Mouse (Mus musculus) myocyte (in vitro differentiated cells): ENCODE data around the gene Zscan2. TPM values are rescaled to one million over a fixed set of nuclear protein-coding genes. Genes with fewer than 3 reads are reported as not detected.

ENCODE experiments used
- H3K27me3 ChIP-seq: one replicate; pipeline ENCODE4 v1.6.1; 2011; ENCODE audit not compliant: control insufficient read depth, insufficient read depth, insufficient read length
- H3K36me3 ChIP-seq: one replicate; pipeline ENCODE4 v1.6.1; 2011; ENCODE audit not compliant: control insufficient read depth, insufficient read depth
- H3K4me2 ChIP-seq: one replicate; pipeline ENCODE4 v1.6.1; 2011; ENCODE audit warnings: low read depth, control low read depth
- H3K4me3 ChIP-seq: one replicate; pipeline ENCODE4 v1.5.1; 2011; ENCODE audit warnings: mild to moderate bottlenecking, control low read depth, moderate library complexity
- H3K79me2 ChIP-seq: one replicate; pipeline ENCODE4 v1.6.1; 2011; ENCODE audit not compliant: control insufficient read depth, insufficient read depth
- H3ac ChIP-seq: one replicate; pipeline ENCODE4 v1.6.1; 2011; ENCODE audit not compliant: control insufficient read depth, insufficient read length
- CEBPB ChIP-seq: IDR thresholded peaks from 2 replicates; pipeline ENCODE4 v1.6.1; 2011; ENCODE audit warnings: mild to moderate bottlenecking, moderate library complexity; ENCODE audit not compliant: poor library complexity, insufficient read depth, severe bottlenecking
- E2F4 ChIP-seq: IDR thresholded peaks from one replicate; pipeline ENCODE4 v1.6.1; 2011; ENCODE audit warnings: mild to moderate bottlenecking, control low read depth, moderate library complexity; ENCODE audit not compliant: insufficient read depth
- MAX ChIP-seq: IDR thresholded peaks from one replicate; pipeline ENCODE4 v1.6.1; 2011; ENCODE audit warnings: low read depth, mild to moderate bottlenecking, control low read depth
- MYOD1 ChIP-seq, 3 experiments: IDR thresholded peaks; one replicate each; pipeline ENCODE4 v1.6.1; 2011; ENCODE audit warnings: control low read depth in 2 of 3, low read depth in 2 of 3, mild to moderate bottlenecking in 2 of 3, moderate library complexity in 1 of 3; ENCODE audit not compliant: insufficient read length in 2 of 3, control insufficient read depth in 1 of 3
- MYOG ChIP-seq, 3 experiments: IDR thresholded peaks; one replicate each; pipeline ENCODE4 v1.6.1; 2011; ENCODE audit warnings: control low read depth in 2 of 3, low read depth in 2 of 3, mild to moderate bottlenecking in 2 of 3; ENCODE audit not compliant: insufficient read length in 2 of 3, control insufficient read depth in 1 of 3, insufficient read depth in 1 of 3
- POLR2A ChIP-seq: IDR thresholded peaks from one replicate; pipeline ENCODE4 v1.6.1; 2011; ENCODE audit warnings: low read depth, mild to moderate bottlenecking, control low read depth, moderate library complexity; ENCODE audit not compliant: insufficient read length
- POLR2AphosphoS2 ChIP-seq: IDR thresholded peaks from one replicate; pipeline ENCODE4 v1.6.1; 2011; ENCODE audit warnings: low read depth, control low read depth; ENCODE audit not compliant: insufficient read length
- REST ChIP-seq: IDR thresholded peaks from one replicate; pipeline ENCODE4 v1.6.1; 2011; ENCODE audit warnings: mild to moderate bottlenecking, control low read depth, moderate library complexity; ENCODE audit not compliant: insufficient read depth, insufficient read length
- SRF ChIP-seq: IDR thresholded peaks from one replicate; pipeline ENCODE4 v1.6.1; 2011; ENCODE audit warnings: low read depth; ENCODE audit not compliant: control insufficient read depth, insufficient read length
- TCF12 ChIP-seq: IDR thresholded peaks from one replicate; pipeline ENCODE4 v1.6.1; 2011; ENCODE audit warnings: mild to moderate bottlenecking, control low read depth; ENCODE audit not compliant: poor library complexity, insufficient read depth, severe bottlenecking
- TCF3 ChIP-seq: IDR thresholded peaks from one replicate; pipeline ENCODE4 v1.6.1; 2011; ENCODE audit warnings: low read depth, control low read depth; ENCODE audit not compliant: insufficient read length
- USF1 ChIP-seq: IDR thresholded peaks from one replicate; pipeline ENCODE4 v1.6.1; 2011; ENCODE audit warnings: low read depth, mild to moderate bottlenecking, control low read depth, moderate library complexity
- polyA plus RNA-seq: library from polyadenylated mRNA; unstranded; fragments of >200 nt; fragmentation: generic; extraction: Trizol; gene quantifications from one replicate; pipeline ENCODE4 v1.2.1, GENCODE M21; 2012; ENCODE audit warnings: missing spikeins

Gene Zscan2
- polyA plus RNA-seq, 1 experiment = 6.3 TPM

DNA sequence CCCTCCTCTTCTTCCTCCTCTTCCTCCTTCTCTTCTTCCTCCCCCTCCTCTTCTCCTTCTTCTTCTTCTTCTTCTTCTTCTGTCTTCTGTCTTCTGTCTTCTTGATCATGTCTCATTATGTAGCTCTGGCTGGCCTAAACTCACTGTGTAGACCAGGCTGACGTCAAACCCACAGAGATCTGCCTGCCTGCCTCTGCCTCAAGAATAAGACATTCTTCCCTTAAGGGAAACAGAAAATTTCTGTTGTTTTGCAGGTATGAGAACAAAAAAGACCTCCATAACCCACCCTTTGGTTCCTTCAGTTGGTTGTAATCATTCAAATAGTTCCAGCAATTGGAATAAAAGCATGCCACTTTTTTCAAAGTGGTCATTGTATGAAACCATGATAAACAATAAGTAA lies 3.4 kb downstream of the Zscan2 start:
- TF ChIP-seq REST (no peak), E2F4 (no peak), TCF3 (no peak)
- Histone ChIP-seq H3K4me2 (no peak overlapping the region), H3K4me3 (no peak overlapping the region), H3ac (no peak overlapping the region), H3K36me3 (peaks cover 8% of the 10 kb centered on the region), H3K27me3 (no peaks in the 10 kb centered on the region), H3K79me2 (peaks cover 11% of the 10 kb centered on the region)

DNA sequence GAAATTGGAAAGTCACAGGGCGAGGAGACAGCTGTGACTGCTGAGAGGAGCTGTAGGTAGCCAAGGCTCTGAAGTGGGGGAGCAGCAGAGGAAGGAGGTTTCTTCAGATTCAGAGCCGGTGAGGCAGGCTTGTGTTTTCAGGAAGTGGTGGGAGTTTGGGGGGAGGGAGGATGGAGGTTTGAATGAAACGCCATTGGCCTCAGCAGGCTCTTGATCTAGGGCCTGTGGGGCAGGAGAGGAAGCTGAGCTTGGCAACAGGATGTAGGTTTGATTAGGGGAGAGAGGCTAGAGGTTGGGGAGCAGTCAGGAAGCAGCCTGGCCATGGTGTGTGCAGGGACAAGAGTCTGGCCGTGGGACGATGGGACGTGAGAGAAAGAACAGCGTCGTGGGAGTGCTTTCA lies 4.1 kb downstream of the Zscan2 start:
- peaks cover 13% of the 10 kb centered on the region for H3K36me3 ChIP-seq
- H3K79me2 ChIP-seq = peaks cover 11% of the 10 kb centered on the region
- H3K4me2 ChIP-seq = no peak overlapping the region
- no peak overlapping the region for H3K4me3 ChIP-seq
- H3ac ChIP-seq = no peak overlapping the region
- H3K27me3 ChIP-seq = no peaks in the 10 kb centered on the region
- TF ChIP-seq POLR2A = no peak
- no peak for TF ChIP-seq USF1
- no peak for TF ChIP-seq MYOG (IDR thresholded peaks at IDR 0.05; ENCODE audit: control insufficient read depth in 1 of 3, insufficient read depth in 1 of 3, insufficient read length in 2 of 3, low read depth in 2 of 3)
- TF ChIP-seq E2F4 = no peak
- TF ChIP-seq MAX = no peak
- TF ChIP-seq TCF3 = no peak
- no peak for TF ChIP-seq REST
- no peak for TF ChIP-seq CEBPB
- TF ChIP-seq POLR2AphosphoS2 = no peak
- TF ChIP-seq MYOD1 (IDR thresholded peaks at IDR 0.05; ENCODE audit: control insufficient read depth in 1 of 3, insufficient read length in 2 of 3, low read depth in 2 of 3) = no peak
- no peak for TF ChIP-seq TCF12
- no peak for TF ChIP-seq SRF

DNA sequence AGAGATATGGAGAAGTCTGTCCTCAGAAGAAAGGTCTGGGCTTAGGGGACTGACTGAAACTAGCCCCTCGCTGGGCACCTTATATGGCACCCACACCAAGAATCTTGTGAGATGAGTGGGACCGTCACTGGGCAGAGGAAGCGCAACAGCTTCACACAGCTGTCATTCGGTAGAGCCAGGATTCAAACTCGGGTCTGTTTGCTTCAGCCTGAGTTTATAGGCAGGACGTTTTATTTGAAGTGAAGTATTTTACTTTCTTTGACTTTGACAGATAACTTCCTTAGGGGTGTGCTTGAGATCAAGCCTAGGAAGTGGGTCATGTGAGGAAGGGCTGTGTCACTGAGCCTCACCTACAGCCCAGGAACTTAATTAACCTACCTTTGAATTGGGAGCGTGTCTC lies 4.8 kb downstream of the Zscan2 start:
- Histone ChIP-seq H3K79me2 (peaks cover 11% of the 10 kb centered on the region), H3K27me3 (no peaks in the 10 kb centered on the region), H3K4me2 (no peak overlapping the region), H3ac (no peak overlapping the region), H3K36me3 (peaks cover 13% of the 10 kb centered on the region), H3K4me3 (no peak overlapping the region)
- TF ChIP-seq POLR2A (no peak), MYOG (IDR thresholded peaks at IDR 0.05; ENCODE audit: control insufficient read depth in 1 of 3, insufficient read depth in 1 of 3, insufficient read length in 2 of 3, low read depth in 2 of 3) (no peak), POLR2AphosphoS2 (no peak), TCF12 (no peak)

DNA sequence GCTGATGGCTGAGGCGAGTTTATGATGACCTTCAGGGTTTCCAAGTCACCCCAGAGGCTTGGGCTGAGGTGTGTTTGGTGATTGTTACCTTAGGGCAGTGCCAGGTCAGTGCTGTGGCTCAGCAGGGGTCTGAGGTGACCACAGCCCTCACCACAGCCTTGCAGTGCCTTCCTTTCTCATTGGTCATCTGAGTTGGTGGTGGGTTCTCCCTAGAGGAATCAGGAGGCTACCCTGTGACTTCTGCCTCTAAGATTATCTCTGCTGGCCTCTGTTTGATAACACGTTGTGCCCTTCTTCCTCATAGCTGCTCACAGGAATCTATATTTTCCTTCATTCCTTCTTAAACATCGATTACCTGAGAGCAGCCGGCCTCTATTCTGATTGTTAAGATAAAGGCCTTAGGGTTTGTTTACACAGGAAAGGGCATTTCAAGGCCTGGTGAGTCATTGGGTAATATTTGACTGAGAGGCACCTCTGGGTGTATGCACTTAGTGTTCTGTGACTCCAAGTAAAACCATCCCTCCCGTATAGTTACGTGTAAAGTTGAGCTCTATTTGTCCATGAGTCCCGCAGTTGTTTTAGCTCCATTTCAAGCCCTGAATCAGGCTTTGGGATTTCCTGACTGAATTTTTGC lies 5.9 kb downstream of the Zscan2 start:
- peaks cover 9% of the 10 kb centered on the region for H3K79me2 ChIP-seq
- H3ac ChIP-seq = no peak overlapping the region
- peaks cover 13% of the 10 kb centered on the region for H3K36me3 ChIP-seq
- no peak overlapping the region for H3K4me2 ChIP-seq
- H3K4me3 ChIP-seq = no peak overlapping the region
- H3K27me3 ChIP-seq = no peaks in the 10 kb centered on the region
- TF ChIP-seq MAX = no peak
- TF ChIP-seq SRF = no peak
- TF ChIP-seq TCF3 = no peak
- no peak for TF ChIP-seq MYOG (IDR thresholded peaks at IDR 0.05; ENCODE audit: control insufficient read depth in 1 of 3, insufficient read depth in 1 of 3, insufficient read length in 2 of 3, low read depth in 2 of 3)
- TF ChIP-seq CEBPB = no peak

DNA sequence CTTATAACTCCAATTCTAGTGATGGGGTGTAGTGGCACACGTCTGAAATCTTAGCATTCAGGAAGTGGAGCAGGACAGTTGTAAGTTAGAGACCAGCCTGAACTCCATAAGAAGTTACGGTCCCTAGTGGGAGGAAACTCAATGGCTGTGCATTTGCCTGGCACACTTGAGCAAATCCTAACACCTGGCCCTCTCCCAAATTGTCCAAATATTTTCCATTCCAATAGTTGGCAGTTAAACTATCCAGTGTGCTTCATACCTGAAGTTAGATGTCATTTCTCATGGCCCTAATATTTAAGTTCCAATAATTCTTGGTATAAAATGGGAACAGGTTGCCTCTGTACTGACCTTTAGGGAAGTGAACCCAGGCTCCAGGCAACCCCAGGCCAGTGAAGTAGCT lies 8.0 kb downstream of the Zscan2 start:
- Histone ChIP-seq H3ac (no peak overlapping the region), H3K27me3 (no peaks in the 10 kb centered on the region), H3K4me3 (no peak overlapping the region), H3K4me2 (no peak overlapping the region), H3K79me2 (peaks cover 5% of the 10 kb centered on the region), H3K36me3 (peaks cover 20% of the 10 kb centered on the region)
- TF ChIP-seq SRF (no peak), MYOG (IDR thresholded peaks at IDR 0.05; ENCODE audit: control insufficient read depth in 1 of 3, insufficient read depth in 1 of 3, insufficient read length in 2 of 3, low read depth in 2 of 3) (no peak), CEBPB (no peak), MYOD1 (IDR thresholded peaks at IDR 0.05; ENCODE audit: control insufficient read depth in 1 of 3, insufficient read length in 2 of 3, low read depth in 2 of 3) (no peak), POLR2AphosphoS2 (no peak)
